In the genomic region with DNA sequence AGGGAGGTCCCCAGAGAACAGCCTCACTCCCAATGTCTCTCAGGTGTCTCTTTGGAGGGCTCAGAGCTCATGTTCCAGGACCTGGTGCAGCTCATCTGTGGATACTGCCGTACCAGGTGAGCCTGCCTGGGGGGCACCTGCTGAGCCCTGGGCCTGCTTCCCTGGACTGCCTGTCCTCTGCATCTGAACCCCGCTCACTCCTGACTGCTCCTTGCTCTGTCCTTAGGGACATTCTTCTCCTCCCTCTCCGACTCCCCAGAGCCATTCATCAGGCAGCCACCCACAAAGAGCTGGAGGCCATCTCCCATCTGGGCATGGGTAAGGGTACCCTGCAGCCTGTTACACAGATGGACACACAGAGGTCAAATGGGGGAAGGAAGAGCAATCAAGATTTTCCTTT, we compare ENCODE assay signal across 9 mouse cellular contexts. TPM values are rescaled to one million over a fixed set of nuclear protein-coding genes. Genes with fewer than 3 reads are reported as not detected.
DNase-seq lines count a peak whose midpoint lies in the region; ATAC-seq and TF ChIP-seq lines count a peak whose summit lies in the region.
"Had no signal": no experiment of that assay in that cellular context is flagged by ENCODE, and none has a peak within 500 bp of the region (broad histone marks: within the 10 kb centered on the region; RNA-seq: fewer than 3 reads in every experiment).

No protein-coding gene starts in this region.

- H3K36me3 ChIP-seq in liver, embryonic 12.5 days = peaks cover 33% of the 10 kb centered on the region
- peaks cover 23% of the 10 kb centered on the region for H3K36me3 ChIP-seq in liver, postnatal 0 days (replicated peaks; ENCODE audit: insufficient read depth, low read length)
- H3K36me3 ChIP-seq in embryonic facial prominence, embryonic 14.5 days (ENCODE audit: control insufficient read depth, insufficient read depth, low read length) = peaks cover 24% of the 10 kb centered on the region
- H3K36me3 ChIP-seq in myocyte (ENCODE audit: control insufficient read depth, insufficient read depth) = peaks cover 30% of the 10 kb centered on the region

- intact Hi-C loops in gastrocnemius, adult 2 months (cut with DNase I) = no loop called here

- H3K4me3 ChIP-seq in gastrocnemius, adult 2 months = peak overlapping the region; percentile 68
- H3K4me3 ChIP-seq in liver, embryonic 12.5 days = no peak overlapping the region
- no peak overlapping the region for H3K4me3 ChIP-seq in liver, postnatal 0 days (ENCODE audit: low read depth, low read length)
- 0 out of 2 replicates have a peak overlapping the region, but pooled peaks have one; percentile 17 for H3K4me3 ChIP-seq in embryonic facial prominence, embryonic 14.5 days (ENCODE audit: low read depth, low read length)
- peak overlapping the region; percentile 95 for H3K4me3 ChIP-seq in myocyte

- TF ChIP-seq CTCF in gastrocnemius, adult 2 months (IDR thresholded peaks at IDR 0.05) = no peak
- TF ChIP-seq CTCF in liver, postnatal 0 days (IDR thresholded peaks at IDR 0.05; ENCODE audit: low read depth) = no peak

- no peak for TF ChIP-seq POLR2A in myocyte (IDR thresholded peaks at IDR 0.05; ENCODE audit: insufficient read length, low read depth)

- ATAC-seq in liver, embryonic 12.5 days = no peak
- no peak for ATAC-seq in liver, postnatal 0 days
- ATAC-seq in embryonic facial prominence, embryonic 14.5 days (ENCODE audit: low read depth) = no peak

- peak overlapping the region; percentile 74 for H3ac ChIP-seq in myocyte (ENCODE audit: control insufficient read depth, insufficient read length)

- H3K4me2 ChIP-seq in liver, embryonic 12.5 days = 0 out of 2 replicates have a peak overlapping the region, but pooled peaks have one; percentile 40
- no peak overlapping the region for H3K4me2 ChIP-seq in liver, postnatal 0 days (ENCODE audit: low read depth, low read length)
- peak overlapping the region; percentile 40 for H3K4me2 ChIP-seq in embryonic facial prominence, embryonic 14.5 days (ENCODE audit: low read depth, low read length)
- peak overlapping the region; percentile 78 for H3K4me2 ChIP-seq in myocyte (ENCODE audit: low read depth)

- H3K79me2 ChIP-seq in myocyte (ENCODE audit: control insufficient read depth, insufficient read depth) = peaks cover 35% of the 10 kb centered on the region

- H3K27me3 ChIP-seq in liver, embryonic 12.5 days (replicated peaks) = peaks cover 56% of the 10 kb centered on the region
- peaks cover 30% of the 10 kb centered on the region for H3K27me3 ChIP-seq in liver, postnatal 0 days (ENCODE audit: insufficient read depth, low read length)
- H3K27me3 ChIP-seq in embryonic facial prominence, embryonic 14.5 days (replicated peaks; ENCODE audit: control insufficient read depth, insufficient read depth, low read length) = peaks cover 33% of the 10 kb centered on the region
- H3K27me3 ChIP-seq in myocyte (ENCODE audit: control insufficient read depth, insufficient read depth, insufficient read length) = no peaks in the 10 kb centered on the region

- 0 out of 2 replicates have a peak overlapping the region, but pooled peaks have one; percentile 65 for H3K27ac ChIP-seq in gastrocnemius, adult 2 months
- H3K27ac ChIP-seq in liver, embryonic 12.5 days = no peak overlapping the region
- no peak overlapping the region for H3K27ac ChIP-seq in liver, postnatal 0 days (ENCODE audit: low read depth)
- H3K27ac ChIP-seq in embryonic facial prominence, embryonic 14.5 days (replicated peaks; ENCODE audit: low read depth, low read length) = no peak overlapping the region

- no peak for TF ChIP-seq EP300 in liver, postnatal 0 days (IDR thresholded peaks at IDR 0.05; ENCODE audit: low read depth)

- 57% methylated on average over 3 of the region's 3 CpGs for WGBS in liver, embryonic 12.5 days (ENCODE audit: insufficient replicate concordance)
- 64% methylated on average over 3 of the region's 3 CpGs for WGBS in liver, postnatal 0 days (ENCODE audit: insufficient replicate concordance)
- 31% methylated on average over 3 of the region's 3 CpGs for WGBS in embryonic facial prominence, embryonic 14.5 days

- H3K9ac ChIP-seq in liver, embryonic 12.5 days = no peak overlapping the region
- no peak overlapping the region for H3K9ac ChIP-seq in liver, postnatal 0 days (replicated peaks)
- H3K9ac ChIP-seq in embryonic facial prominence, embryonic 14.5 days (ENCODE audit: low read depth, low read length) = peak overlapping the region; percentile 2; the same call in 1 of the 2 replicates

- H3K4me1 ChIP-seq in liver, embryonic 12.5 days = peaks cover 22% of the 10 kb centered on the region
- peaks cover 3% of the 10 kb centered on the region; the same call in 1 of the 2 replicates for H3K4me1 ChIP-seq in liver, postnatal 0 days (ENCODE audit: insufficient read depth)
- H3K4me1 ChIP-seq in embryonic facial prominence, embryonic 14.5 days (ENCODE audit: control insufficient read depth, insufficient read depth, low read length) = peaks cover 13% of the 10 kb centered on the region

- no peak for DNase-seq in gastrocnemius, adult 2 months
- DNase-seq in gastrocnemius, postnatal 25 days = no peak
- no peak for DNase-seq in liver, postnatal 0 days
- no peak for DNase-seq in embryonic facial prominence, embryonic 14.5 days (ENCODE audit: low spot score)
- no peak for DNase-seq in adrenal gland, postnatal 4 days (ENCODE audit: low spot score in 2 of 2)
- no peak for DNase-seq in spleen, postnatal 10 days (ENCODE audit: low spot score in 2 of 2)
- DNase-seq: kidney, adult 2 months had no signal

- H3K9me3 ChIP-seq in liver, embryonic 12.5 days (replicated peaks) = no peaks in the 10 kb centered on the region
- H3K9me3 ChIP-seq in liver, postnatal 0 days (ENCODE audit: low read length) = no peaks in the 10 kb centered on the region
- no peaks in the 10 kb centered on the region for H3K9me3 ChIP-seq in embryonic facial prominence, embryonic 14.5 days (ENCODE audit: control insufficient read depth, low read length)

TF ChIP-seq in myocyte, 11 proteins besides CTCF, POLR2A, EP300 and RAD21:
- TF ChIP-seq SRF (IDR thresholded peaks at IDR 0.05; ENCODE audit: control insufficient read depth, insufficient read length, low read depth) (no peak), MYOD1 (IDR thresholded peaks at IDR 0.05; ENCODE audit: control insufficient read depth in 1 of 3, insufficient read length in 2 of 3, low read depth in 2 of 3) (peak in 1 of 3 experiments; percentile 10), POLR2AphosphoS2 (IDR thresholded peaks at IDR 0.05; ENCODE audit: insufficient read length, low read depth) (peak; percentile 23), USF1 (IDR thresholded peaks at IDR 0.05; ENCODE audit: low read depth) (no peak), TCF3 (IDR thresholded peaks at IDR 0.05; ENCODE audit: insufficient read length, low read depth) (no peak)

RNA-seq across cellular contexts. Expression of a gene that starts 1.2 kb away (rescaled TPM):
- 1 to 10 TPM in 1 of 2 experiments, under 1 TPM in 1; 0.99 to 1.3 TPM for total RNA-seq in gastrocnemius, adult 2 months (2021)
- total RNA-seq in gastrocnemius, postnatal 25 days (2021) = 1 to 10 TPM; 1.3 to 2.1 TPM
- 0.50 and 0.92 TPM in 2 replicates for polyA plus RNA-seq in liver, embryonic 12.5 days (2016; fragmentation: Nextera tagmentation; extraction: Ambion mirVana)
- 0.21 and 0.36 TPM in 2 replicates for polyA plus RNA-seq in liver, postnatal 0 days (2015; fragmentation: Nextera tagmentation; extraction: Ambion mirVana)
- polyA plus RNA-seq in embryonic facial prominence, embryonic 14.5 days (2014; fragmentation: Nextera tagmentation; extraction: Ambion mirVana) = 2.3 and 3.0 TPM in 2 replicates
- polyA plus RNA-seq in myocyte (2012; fragmentation: generic; extraction: Trizol) = 63.9 TPM
- 1 to 10 TPM; 5.1 TPM for total RNA-seq in adrenal gland, postnatal 4 days (2021)

RNA-seq across cellular contexts. Expression of a gene that starts 10.4 kb away (rescaled TPM):
- 10 to 100 TPM; 14.7 to 15.1 TPM for total RNA-seq in gastrocnemius, adult 2 months (2021)
- total RNA-seq in gastrocnemius, postnatal 25 days (2021) = 10 to 100 TPM; 11.6 to 12.6 TPM
- polyA plus RNA-seq in liver, embryonic 12.5 days (2016; fragmentation: Nextera tagmentation; extraction: Ambion mirVana) = 40.4 TPM in 2 replicates
- polyA plus RNA-seq in liver, postnatal 0 days (2015; fragmentation: Nextera tagmentation; extraction: Ambion mirVana) = 20.7 and 22.6 TPM in 2 replicates
- 35.0 and 38.7 TPM in 2 replicates for polyA plus RNA-seq in embryonic facial prominence, embryonic 14.5 days (2014; fragmentation: Nextera tagmentation; extraction: Ambion mirVana)
- 45.8 TPM for polyA plus RNA-seq in myocyte (2012; fragmentation: generic; extraction: Trizol)
- 10 to 100 TPM; 29.6 to 35.1 TPM for total RNA-seq in adrenal gland, postnatal 4 days (2021)

RNA-seq across cellular contexts. Expression of a gene that starts 12.8 kb away (rescaled TPM):
- total RNA-seq in gastrocnemius, adult 2 months (2021) = under 1 TPM; 0.46 to 0.59 TPM
- 1 to 10 TPM in 1 of 2 experiments, under 1 TPM in 1; 0.26 to 1.4 TPM for total RNA-seq in gastrocnemius, postnatal 25 days (2021)
- 0.20 and 0.23 TPM in 2 replicates for polyA plus RNA-seq in liver, embryonic 12.5 days (2016; fragmentation: Nextera tagmentation; extraction: Ambion mirVana)
- polyA plus RNA-seq in liver, postnatal 0 days (2015; fragmentation: Nextera tagmentation; extraction: Ambion mirVana) = 0.19 and 0.31 TPM in 2 replicates
- 0.51 and 1.7 TPM in 2 replicates for polyA plus RNA-seq in embryonic facial prominence, embryonic 14.5 days (2014; fragmentation: Nextera tagmentation; extraction: Ambion mirVana)
- 1.6 TPM for polyA plus RNA-seq in myocyte (2012; fragmentation: generic; extraction: Trizol)
- total RNA-seq in adrenal gland, postnatal 4 days (2021) = 1 to 10 TPM; 1.3 to 2.0 TPM

RNA-seq across cellular contexts. Expression of a gene that starts 12.9 kb away (rescaled TPM):
- total RNA-seq in gastrocnemius, adult 2 months (2021) = 10 to 100 TPM; 20.0 to 22.4 TPM
- 10 to 100 TPM; 17.9 to 20.1 TPM for total RNA-seq in gastrocnemius, postnatal 25 days (2021)
- polyA plus RNA-seq in liver, embryonic 12.5 days (2016; fragmentation: Nextera tagmentation; extraction: Ambion mirVana) = 10.9 and 13.2 TPM in 2 replicates
- 11.7 and 12.4 TPM in 2 replicates for polyA plus RNA-seq in liver, postnatal 0 days (2015; fragmentation: Nextera tagmentation; extraction: Ambion mirVana)
- polyA plus RNA-seq in embryonic facial prominence, embryonic 14.5 days (2014; fragmentation: Nextera tagmentation; extraction: Ambion mirVana) = 42.9 and 51.5 TPM in 2 replicates
- polyA plus RNA-seq in myocyte (2012; fragmentation: generic; extraction: Trizol) = 46.7 TPM
- 10 to 100 TPM; 48.0 to 49.0 TPM for total RNA-seq in adrenal gland, postnatal 4 days (2021)

RNA-seq across cellular contexts. Expression of a gene that starts 16.4 kb away (rescaled TPM):
- 10 to 100 TPM in 1 of 2 experiments, 1 to 10 TPM in 1; 9.5 to 15.1 TPM for total RNA-seq in gastrocnemius, adult 2 months (2021)
- 10 to 100 TPM; 13.8 to 23.3 TPM for total RNA-seq in gastrocnemius, postnatal 25 days (2021)
- 7.7 and 9.5 TPM in 2 replicates for polyA plus RNA-seq in liver, embryonic 12.5 days (2016; fragmentation: Nextera tagmentation; extraction: Ambion mirVana)
- polyA plus RNA-seq in liver, postnatal 0 days (2015; fragmentation: Nextera tagmentation; extraction: Ambion mirVana) = 2.0 and 2.4 TPM in 2 replicates
- 138 and 146 TPM in 2 replicates for polyA plus RNA-seq in embryonic facial prominence, embryonic 14.5 days (2014; fragmentation: Nextera tagmentation; extraction: Ambion mirVana)
- polyA plus RNA-seq in myocyte (2012; fragmentation: generic; extraction: Trizol) = 10.4 TPM
- total RNA-seq in adrenal gland, postnatal 4 days (2021) = 10 to 100 TPM; 45.8 to 47.6 TPM

Comparison
In these comparisons a context has a peak if more than half of its experiments do, and no peak if none do; other contexts are left out.
1. H3K4me3 ChIP-seq: peak in gastrocnemius, adult 2 months (single experiment), embryonic facial prominence, embryonic 14.5 days (single experiment) and myocyte (single experiment); none in liver, embryonic 12.5 days (single experiment) and liver, postnatal 0 days (single experiment).
2. RNA of a gene that starts 1.2 kb away (polyA plus RNA-seq): 63.9 TPM in myocyte (single experiment); 2.3 to 3.0 TPM in embryonic facial prominence, embryonic 14.5 days, 0.50 to 0.92 TPM in liver, embryonic 12.5 days and 0.21 to 0.36 TPM in liver, postnatal 0 days; every median in the first group is over 10 times any median in the second.